Comparison of ENCODE assay signal across 8 mouse cellular contexts in genomic region chr8:71383396-71383795, GRCm38 (mm10). TPM values are rescaled to one million over a fixed set of nuclear protein-coding genes. Genes with fewer than 3 reads are reported as not detected.
DNase-seq lines count a peak whose midpoint lies in the region; ATAC-seq and TF ChIP-seq lines count a peak whose summit lies in the region.

No protein-coding gene starts in this region.

- H3K4me3 ChIP-seq in heart, embryonic 10.5 days, result no peak overlapping the region
- H3K4me3 ChIP-seq in kidney, embryonic 15.5 days (replicated peaks), result no peak overlapping the region
- H3K4me3 ChIP-seq in midbrain, postnatal 0 days (ENCODE audit: low read depth, low read length), result no peak overlapping the region

- H3K4me1 ChIP-seq in heart, embryonic 10.5 days, result peaks cover 42% of the 10 kb centered on the region
- H3K4me1 ChIP-seq in kidney, embryonic 15.5 days, result peaks cover 42% of the 10 kb centered on the region
- H3K4me1 ChIP-seq in midbrain, postnatal 0 days (ENCODE audit: insufficient read depth, low read length), result peaks cover 25% of the 10 kb centered on the region; the same call in 1 of the 2 replicates

- no peak for TF ChIP-seq CTCF in midbrain, postnatal 0 days (IDR thresholded peaks at IDR 0.05)

- ATAC-seq in kidney, embryonic 15.5 days (replicated peaks; ENCODE audit: low FRiP score), result no peak
- no peak for ATAC-seq in midbrain, postnatal 0 days (ENCODE audit: low FRiP score)

- peak overlapping the region; percentile 90; the same call in 1 of the 2 replicates for H3K4me2 ChIP-seq in kidney, embryonic 15.5 days
- H3K4me2 ChIP-seq in midbrain, postnatal 0 days (ENCODE audit: low read depth, low read length, poor library complexity, severe bottlenecking), result no peak overlapping the region

- H3K9me3 ChIP-seq in heart, embryonic 10.5 days, result no peaks in the 10 kb centered on the region
- H3K9me3 ChIP-seq in kidney, embryonic 15.5 days (replicated peaks), result no peaks in the 10 kb centered on the region
- H3K9me3 ChIP-seq in midbrain, postnatal 0 days (ENCODE audit: low read length), result no peaks in the 10 kb centered on the region

- H3K9ac ChIP-seq in kidney, embryonic 15.5 days, result no peak overlapping the region
- H3K9ac ChIP-seq in midbrain, postnatal 0 days (replicated peaks; ENCODE audit: low read length, poor library complexity, severe bottlenecking), result no peak overlapping the region

- 30% methylated on average over 12 of the region's 12 CpGs for WGBS in heart, embryonic 10.5 days
- 19% methylated on average over 12 of the region's 12 CpGs for WGBS in kidney, embryonic 15.5 days
- WGBS in midbrain, postnatal 0 days, result 15% methylated on average over 12 of the region's 12 CpGs

- peak overlapping the region; percentile 98 for H3K27ac ChIP-seq in heart, embryonic 10.5 days
- peak overlapping the region; percentile 99 for H3K27ac ChIP-seq in kidney, embryonic 15.5 days
- 0 out of 2 replicates have a peak overlapping the region, but pooled peaks have one; percentile 6 for H3K27ac ChIP-seq in midbrain, postnatal 0 days (ENCODE audit: low read depth, low read length)

- DNase-seq in heart, embryonic 10.5 days (ENCODE audit: low spot score), result no peak
- DNase-seq in heart, postnatal 25 days (ENCODE audit: low spot score), result no peak
- DNase-seq in embryo, embryonic 10.5 days (ENCODE audit: low spot score), result peak; percentile 61
- DNase-seq in midbrain, postnatal 0 days (ENCODE audit: low spot score), result no peak
- no peak for DNase-seq in ovary, postnatal 10 days (ENCODE audit: low spot score)
- no peak for DNase-seq in cerebellum, postnatal 10 days
- DNase-seq in layer of hippocampus, postnatal 10 days (ENCODE audit: low spot score in 2 of 2), result no peak

- peaks cover 10% of the 10 kb centered on the region for H3K36me3 ChIP-seq in heart, embryonic 10.5 days
- H3K36me3 ChIP-seq in kidney, embryonic 15.5 days, result peaks cover under 1% of the 10 kb centered on the region
- no peaks in the 10 kb centered on the region for H3K36me3 ChIP-seq in midbrain, postnatal 0 days (ENCODE audit: insufficient read depth, low read length)

- no peaks in the 10 kb centered on the region for H3K27me3 ChIP-seq in heart, embryonic 10.5 days (ENCODE audit: insufficient read depth, poor library complexity, severe bottlenecking)
- no peaks in the 10 kb centered on the region for H3K27me3 ChIP-seq in kidney, embryonic 15.5 days
- no peaks in the 10 kb centered on the region for H3K27me3 ChIP-seq in midbrain, postnatal 0 days (ENCODE audit: insufficient read depth, low read length)

- intact Hi-C loops in heart, postnatal 25 days (cut with DNase I), result no loop called here

RNA-seq across cellular contexts. Expression of gene Nr2f6, which starts 1.6 kb away (rescaled TPM):
- 48.4 and 79.0 TPM in 2 replicates for polyA plus RNA-seq in heart, embryonic 10.5 days (2016; fragmentation: Nextera tagmentation; extraction: Ambion mirVana)
- total RNA-seq in heart, postnatal 25 days (2021), result 10 to 100 TPM; 56.3 to 56.6 TPM
- polyA plus RNA-seq in kidney, embryonic 15.5 days (2015; fragmentation: Nextera tagmentation; extraction: Ambion mirVana), result 96.1 and 99.9 TPM in 2 replicates
- total RNA-seq in midbrain, postnatal 0 days (2014; rRNA removed), result 95.6 and 106 TPM in 2 replicates
- 31.1 and 32.9 TPM in 2 replicates for polyA plus RNA-seq in midbrain, postnatal 0 days (2015; fragmentation: Nextera tagmentation; extraction: Ambion mirVana)
- 10 to 100 TPM; 32.2 to 32.5 TPM for total RNA-seq in layer of hippocampus, postnatal 10 days (2021)

RNA-seq across cellular contexts. Expression of gene Ushbp1, which starts 12.2 kb away (rescaled TPM):
- 6.1 and 7.9 TPM in 2 replicates for polyA plus RNA-seq in heart, embryonic 10.5 days (2016; fragmentation: Nextera tagmentation; extraction: Ambion mirVana)
- total RNA-seq in heart, postnatal 25 days (2021), result 10 to 100 TPM; 24.5 to 32.5 TPM
- polyA plus RNA-seq in kidney, embryonic 15.5 days (2015; fragmentation: Nextera tagmentation; extraction: Ambion mirVana), result 19.1 and 22.3 TPM in 2 replicates
- total RNA-seq in midbrain, postnatal 0 days (2014; rRNA removed), result 3.0 and 4.4 TPM in 2 replicates
- polyA plus RNA-seq in midbrain, postnatal 0 days (2015; fragmentation: Nextera tagmentation; extraction: Ambion mirVana), result 3.9 and 4.3 TPM in 2 replicates
- total RNA-seq in layer of hippocampus, postnatal 10 days (2021), result 1 to 10 TPM; 6.7 to 7.3 TPM

RNA-seq across cellular contexts. Expression of gene Ocel1, which starts 12.3 kb away (rescaled TPM):
- 3.9 and 4.2 TPM in 2 replicates for polyA plus RNA-seq in heart, embryonic 10.5 days (2016; fragmentation: Nextera tagmentation; extraction: Ambion mirVana)
- total RNA-seq in heart, postnatal 25 days (2021), result 10 to 100 TPM; 13.2 to 14.3 TPM
- polyA plus RNA-seq in kidney, embryonic 15.5 days (2015; fragmentation: Nextera tagmentation; extraction: Ambion mirVana), result 6.6 and 7.1 TPM in 2 replicates
- total RNA-seq in midbrain, postnatal 0 days (2014; rRNA removed), result 9.4 and 10.5 TPM in 2 replicates
- 5.4 and 5.5 TPM in 2 replicates for polyA plus RNA-seq in midbrain, postnatal 0 days (2015; fragmentation: Nextera tagmentation; extraction: Ambion mirVana)
- 10 to 100 TPM; 17.2 to 17.6 TPM for total RNA-seq in layer of hippocampus, postnatal 10 days (2021)

RNA-seq across cellular contexts. Expression of gene Babam1, which starts 13.3 kb away (rescaled TPM):
- 101 and 111 TPM in 2 replicates for polyA plus RNA-seq in heart, embryonic 10.5 days (2016; fragmentation: Nextera tagmentation; extraction: Ambion mirVana)
- 10 to 100 TPM; 67.0 to 69.5 TPM for total RNA-seq in heart, postnatal 25 days (2021)
- polyA plus RNA-seq in kidney, embryonic 15.5 days (2015; fragmentation: Nextera tagmentation; extraction: Ambion mirVana), result 117 and 118 TPM in 2 replicates
- total RNA-seq in midbrain, postnatal 0 days (2014; rRNA removed), result 78.1 and 124 TPM in 2 replicates
- 90.2 and 98.4 TPM in 2 replicates for polyA plus RNA-seq in midbrain, postnatal 0 days (2015; fragmentation: Nextera tagmentation; extraction: Ambion mirVana)
- total RNA-seq in layer of hippocampus, postnatal 10 days (2021), result 10 to 100 TPM; 78.7 to 82.2 TPM

RNA-seq across cellular contexts. Expression of gene Use1, which starts 16.7 kb away (rescaled TPM):
- 68.7 and 79.5 TPM in 2 replicates for polyA plus RNA-seq in heart, embryonic 10.5 days (2016; fragmentation: Nextera tagmentation; extraction: Ambion mirVana)
- total RNA-seq in heart, postnatal 25 days (2021), result 100 to 1,000 TPM; 116 to 128 TPM
- 103 and 105 TPM in 2 replicates for polyA plus RNA-seq in kidney, embryonic 15.5 days (2015; fragmentation: Nextera tagmentation; extraction: Ambion mirVana)
- 131 and 140 TPM in 2 replicates for total RNA-seq in midbrain, postnatal 0 days (2014; rRNA removed)
- 132 and 136 TPM in 2 replicates for polyA plus RNA-seq in midbrain, postnatal 0 days (2015; fragmentation: Nextera tagmentation; extraction: Ambion mirVana)
- total RNA-seq in layer of hippocampus, postnatal 10 days (2021), result 100 to 1,000 TPM in 1 of 2 experiments, 10 to 100 TPM in 1; 97.9 to 108 TPM

Comparison
In these comparisons a context has a peak if more than half of its experiments do, and no peak if none do; other contexts are left out.
1. H3K27ac ChIP-seq: peak in every context shown above with its lines; median percentile 99 in kidney, embryonic 15.5 days; 98 in heart, embryonic 10.5 days; 6 in midbrain, postnatal 0 days.